Mouse (Mus musculus) small intestine, adult 2 months (tissue): ENCODE results near the gene Parp1.

Experiments
- CTCF ChIP-seq: fragments of 200-500 bp; IDR thresholded peaks from 2 replicates; pipeline ENCODE4 v1.5.1; 2012; ENCODE audit warnings: low read depth, mild to moderate bottlenecking, control low read depth, inconsistent platforms, low read length, moderate library complexity, mixed read lengths; ENCODE audit not compliant: insufficient replicate concordance, insufficient read length; ENCODE audit errors: extremely low read depth
- POLR2A ChIP-seq: fragments of 200-500 bp; IDR thresholded peaks from 2 replicates; pipeline ENCODE4 v1.6.1; 2012; ENCODE audit warnings: low read depth, mild to moderate bottlenecking, control low read depth, inconsistent platforms, low read length, moderate library complexity

GRCm38 (mm10) chr1:180545918-180546545 is 22.7 kb upstream of the Parp1 start:
- no peak for TF ChIP-seq POLR2A
- TF ChIP-seq CTCF = no peak
